Mouse (Mus musculus): Measurements from ENCODE around the gene Stab1. TPM values are rescaled to one million over a fixed set of nuclear protein-coding genes. Genes with fewer than 3 reads are reported as not detected.

Gene Stab1
- polyA plus RNA-seq, 1 experiment from 2014 or later, result 76.1 TPM

DNA sequence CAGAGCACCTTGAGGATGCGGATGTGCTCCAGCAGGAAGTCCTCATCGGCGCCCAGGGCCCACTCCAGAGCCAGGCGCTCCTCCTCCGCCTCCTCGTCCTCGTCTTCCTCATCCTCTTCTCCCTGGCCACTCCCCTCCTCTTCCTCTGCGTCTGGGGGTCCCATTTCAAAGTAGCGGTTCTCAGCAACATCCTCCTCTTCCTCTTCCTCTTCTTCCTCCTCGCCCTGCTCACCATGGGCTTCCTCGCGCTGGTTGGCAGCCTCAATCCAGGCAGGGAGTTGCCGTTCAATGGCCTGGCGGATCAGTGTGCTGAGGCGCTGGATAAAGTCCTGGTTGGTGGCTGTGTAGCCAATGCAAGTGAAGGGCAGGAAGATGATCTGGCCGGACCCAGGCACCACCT lies 8.8 kb upstream of the Stab1 start:
- no peak overlapping the region for H3K4me3 ChIP-seq (ENCODE audit: low read depth, low read length)
- H3K36me3 ChIP-seq (ENCODE audit: control insufficient read depth, insufficient read depth, low read length), result peaks cover 98% of the 10 kb centered on the region
- no peak overlapping the region for H3K9ac ChIP-seq (ENCODE audit: low read depth, low read length)
- WGBS, result 85% methylated on average over 16 of the region's 16 CpGs
- no peak overlapping the region for H3K27ac ChIP-seq (replicated peaks; ENCODE audit: low read depth, low read length)
- H3K4me2 ChIP-seq (ENCODE audit: low read depth, low read length), result no peak overlapping the region
- H3K27me3 ChIP-seq (replicated peaks; ENCODE audit: control insufficient read depth, insufficient read depth, low read length), result no peaks in the 10 kb centered on the region
- H3K9me3 ChIP-seq (ENCODE audit: control insufficient read depth, low read length), result no peaks in the 10 kb centered on the region
- DNase-seq (ENCODE audit: low spot score), result no peak
- no peaks in the 10 kb centered on the region for H3K4me1 ChIP-seq (ENCODE audit: control insufficient read depth, insufficient read depth, low read length)
- no peak for ATAC-seq (ENCODE audit: low read depth)

DNA sequence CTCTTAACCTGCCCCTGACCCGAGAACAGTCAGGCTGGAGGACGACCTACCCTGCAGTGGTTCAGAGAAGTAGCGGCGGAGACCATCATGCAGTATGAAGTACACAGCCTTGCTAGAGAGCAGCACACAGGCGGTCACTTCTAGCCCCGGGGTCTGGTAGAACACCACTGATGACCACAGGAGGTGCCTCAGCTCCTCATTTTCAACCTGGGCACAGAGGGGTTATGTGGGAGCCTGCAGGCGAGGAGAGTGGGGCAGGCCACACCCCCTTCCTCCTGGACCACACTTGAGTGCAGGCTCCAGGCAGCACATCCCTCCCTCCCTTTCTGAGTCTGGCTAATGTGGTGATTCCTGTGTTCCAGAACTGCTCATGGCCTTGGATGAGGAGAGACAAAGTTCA lies 5.1 kb upstream of the Stab1 start:
- Histone ChIP-seq H3K4me3 (ENCODE audit: low read depth, low read length) (no peak overlapping the region), H3K36me3 (ENCODE audit: control insufficient read depth, insufficient read depth, low read length) (peaks cover 88% of the 10 kb centered on the region), H3K27ac (replicated peaks; ENCODE audit: low read depth, low read length) (no peak overlapping the region), H3K27me3 (replicated peaks; ENCODE audit: control insufficient read depth, insufficient read depth, low read length) (no peaks in the 10 kb centered on the region), H3K4me1 (ENCODE audit: control insufficient read depth, insufficient read depth, low read length) (no peaks in the 10 kb centered on the region), H3K4me2 (ENCODE audit: low read depth, low read length) (no peak overlapping the region), H3K9ac (ENCODE audit: low read depth, low read length) (no peak overlapping the region), H3K9me3 (ENCODE audit: control insufficient read depth, low read length) (no peaks in the 10 kb centered on the region)
- WGBS, result 86% methylated on average over 6 of the region's 7 CpGs
- DNase-seq (ENCODE audit: low spot score), result no peak
- ATAC-seq (ENCODE audit: low read depth), result no peak

DNA sequence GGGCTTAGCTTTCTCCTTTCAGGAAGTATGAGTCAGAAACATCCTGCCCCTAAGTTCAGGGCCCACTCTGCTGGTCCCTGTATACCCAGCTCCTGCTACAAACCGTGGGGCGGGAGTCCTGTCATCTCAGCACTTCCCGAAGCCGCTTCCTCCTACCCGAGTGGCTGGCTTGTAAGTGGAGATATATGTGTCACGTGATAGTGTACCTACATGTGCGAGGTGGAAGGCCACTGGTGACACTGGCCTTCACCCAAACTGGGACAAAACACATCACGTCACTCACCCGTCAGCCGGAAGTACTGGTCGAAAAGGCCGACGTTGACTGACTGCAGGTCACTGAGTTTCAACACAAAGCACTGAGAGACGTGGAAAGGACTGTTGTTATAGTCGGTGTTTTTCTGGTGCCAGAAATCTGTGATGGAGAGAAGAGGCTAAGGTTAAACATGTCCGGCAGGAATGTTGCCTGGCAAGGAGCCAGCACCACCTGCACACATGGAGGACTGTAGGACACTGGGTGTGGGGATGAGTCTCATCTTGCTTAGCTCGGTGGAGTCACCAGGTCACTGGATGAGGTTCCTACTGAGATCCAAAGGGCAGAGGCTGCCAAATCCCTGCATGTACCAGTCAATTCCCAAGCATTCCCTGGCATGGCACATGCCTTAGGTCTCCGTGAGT lies 4.5 kb upstream of the Stab1 start:
- WGBS, result 81% methylated on average over 18 of the region's 18 CpGs
- H3K9ac ChIP-seq (ENCODE audit: low read depth, low read length), result no peak overlapping the region
- H3K4me1 ChIP-seq (ENCODE audit: control insufficient read depth, insufficient read depth, low read length), result no peaks in the 10 kb centered on the region
- H3K4me2 ChIP-seq (ENCODE audit: low read depth, low read length), result no peak overlapping the region
- H3K27me3 ChIP-seq (replicated peaks; ENCODE audit: control insufficient read depth, insufficient read depth, low read length), result no peaks in the 10 kb centered on the region
- no peak overlapping the region for H3K4me3 ChIP-seq (ENCODE audit: low read depth, low read length)
- H3K27ac ChIP-seq (replicated peaks; ENCODE audit: low read depth, low read length), result no peak overlapping the region
- no peak for DNase-seq (ENCODE audit: low spot score)
- no peak for ATAC-seq (ENCODE audit: low read depth)
- no peaks in the 10 kb centered on the region for H3K9me3 ChIP-seq (ENCODE audit: control insufficient read depth, low read length)
- peaks cover 84% of the 10 kb centered on the region for H3K36me3 ChIP-seq (ENCODE audit: control insufficient read depth, insufficient read depth, low read length)

DNA sequence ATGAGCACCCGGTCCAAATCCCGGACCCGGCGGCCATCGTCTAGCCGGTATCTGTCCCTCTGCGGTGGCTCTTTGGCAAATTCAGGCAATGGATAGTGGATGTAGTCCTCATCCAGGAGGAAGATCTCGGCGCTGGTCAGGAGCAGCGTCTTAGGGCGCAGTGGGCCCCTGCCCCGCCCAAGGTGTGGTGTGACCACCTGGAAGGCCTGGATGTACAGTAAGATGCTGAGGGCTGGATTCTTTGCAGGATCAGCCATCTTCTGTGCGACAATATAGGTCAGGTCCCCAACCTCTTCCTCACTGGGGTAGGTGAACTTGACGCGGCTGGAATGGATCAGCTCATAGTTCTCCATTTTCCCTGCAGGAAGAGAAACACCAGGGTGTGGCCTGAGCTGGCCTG lies 3.4 kb upstream of the Stab1 start:
- no peak overlapping the region for H3K9ac ChIP-seq (ENCODE audit: low read depth, low read length)
- no peak for ATAC-seq (ENCODE audit: low read depth)
- no peaks in the 10 kb centered on the region for H3K27me3 ChIP-seq (replicated peaks; ENCODE audit: control insufficient read depth, insufficient read depth, low read length)
- H3K4me3 ChIP-seq (ENCODE audit: low read depth, low read length), result no peak overlapping the region
- 94% methylated on average over 15 of the region's 15 CpGs for WGBS
- peaks cover 73% of the 10 kb centered on the region for H3K36me3 ChIP-seq (ENCODE audit: control insufficient read depth, insufficient read depth, low read length)
- DNase-seq (ENCODE audit: low spot score), result no peak
- H3K4me1 ChIP-seq (ENCODE audit: control insufficient read depth, insufficient read depth, low read length), result no peaks in the 10 kb centered on the region
- no peaks in the 10 kb centered on the region for H3K9me3 ChIP-seq (ENCODE audit: control insufficient read depth, low read length)
- no peak overlapping the region for H3K4me2 ChIP-seq (ENCODE audit: low read depth, low read length)
- no peak overlapping the region for H3K27ac ChIP-seq (replicated peaks; ENCODE audit: low read depth, low read length)

DNA sequence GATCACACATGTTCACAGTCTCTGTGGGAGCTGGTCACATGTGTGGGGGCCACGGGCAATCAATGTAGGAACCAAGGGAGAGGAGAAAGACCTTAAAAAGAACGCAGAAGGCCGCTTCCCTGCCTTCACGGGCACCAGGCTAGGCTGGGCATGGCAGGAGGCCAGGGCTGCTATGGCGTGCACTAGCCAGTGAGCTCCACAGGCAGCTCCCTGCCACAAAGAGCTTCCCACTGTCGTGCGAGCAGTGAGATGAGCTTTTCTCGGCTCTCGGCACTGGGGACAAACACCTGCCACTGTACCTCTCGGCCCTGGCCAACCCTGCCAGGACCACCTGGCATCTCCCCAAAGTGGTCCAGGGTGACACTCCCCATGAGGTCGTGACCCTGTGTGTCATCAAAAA lies 2.9 kb upstream of the Stab1 start:
- no peaks in the 10 kb centered on the region for H3K9me3 ChIP-seq (ENCODE audit: control insufficient read depth, low read length)
- WGBS, result 87% methylated on average over 11 of the region's 11 CpGs
- no peak for DNase-seq (ENCODE audit: low spot score)
- ATAC-seq (ENCODE audit: low read depth), result no peak
- no peak overlapping the region for H3K27ac ChIP-seq (replicated peaks; ENCODE audit: low read depth, low read length)
- H3K4me1 ChIP-seq (ENCODE audit: control insufficient read depth, insufficient read depth, low read length), result peaks cover 3% of the 10 kb centered on the region; the same call in 1 of the 2 replicates
- H3K9ac ChIP-seq (ENCODE audit: low read depth, low read length), result no peak overlapping the region
- no peak overlapping the region for H3K4me3 ChIP-seq (ENCODE audit: low read depth, low read length)
- H3K27me3 ChIP-seq (replicated peaks; ENCODE audit: control insufficient read depth, insufficient read depth, low read length), result no peaks in the 10 kb centered on the region
- peaks cover 68% of the 10 kb centered on the region for H3K36me3 ChIP-seq (ENCODE audit: control insufficient read depth, insufficient read depth, low read length)
- no peak overlapping the region for H3K4me2 ChIP-seq (ENCODE audit: low read depth, low read length)

DNA sequence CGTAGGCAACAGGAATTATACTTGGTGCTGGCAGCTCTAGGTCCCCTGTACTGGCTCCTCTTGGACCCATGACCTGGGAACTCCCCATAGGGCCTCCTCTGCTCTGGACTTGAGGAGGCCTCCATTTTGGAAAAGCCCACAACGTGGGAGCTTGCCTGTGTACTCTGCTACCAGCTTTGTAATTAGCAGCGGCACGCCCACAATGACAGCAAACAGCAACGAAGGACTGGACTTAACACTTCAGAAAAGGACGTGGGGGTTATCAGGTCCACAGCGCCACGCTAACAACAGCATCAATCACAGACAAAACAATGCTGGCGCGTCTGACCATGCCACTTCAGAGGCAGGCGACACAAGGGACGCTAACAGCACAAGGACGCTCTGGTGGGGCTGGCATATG lies 2.5 kb upstream of the Stab1 start:
- ATAC-seq (ENCODE audit: low read depth), result no peak
- 86% methylated on average over 13 of the region's 13 CpGs for WGBS
- Histone ChIP-seq H3K4me1 (ENCODE audit: control insufficient read depth, insufficient read depth, low read length) (peaks cover 5% of the 10 kb centered on the region; the same call in 1 of the 2 replicates), H3K4me3 (ENCODE audit: low read depth, low read length) (no peak overlapping the region), H3K27ac (replicated peaks; ENCODE audit: low read depth, low read length) (no peak overlapping the region), H3K9ac (ENCODE audit: low read depth, low read length) (no peak overlapping the region), H3K36me3 (ENCODE audit: control insufficient read depth, insufficient read depth, low read length) (peaks cover 64% of the 10 kb centered on the region), H3K4me2 (ENCODE audit: low read depth, low read length) (no peak overlapping the region), H3K9me3 (ENCODE audit: control insufficient read depth, low read length) (no peaks in the 10 kb centered on the region), H3K27me3 (replicated peaks; ENCODE audit: control insufficient read depth, insufficient read depth, low read length) (no peaks in the 10 kb centered on the region)
- no peak for DNase-seq (ENCODE audit: low spot score)

DNA sequence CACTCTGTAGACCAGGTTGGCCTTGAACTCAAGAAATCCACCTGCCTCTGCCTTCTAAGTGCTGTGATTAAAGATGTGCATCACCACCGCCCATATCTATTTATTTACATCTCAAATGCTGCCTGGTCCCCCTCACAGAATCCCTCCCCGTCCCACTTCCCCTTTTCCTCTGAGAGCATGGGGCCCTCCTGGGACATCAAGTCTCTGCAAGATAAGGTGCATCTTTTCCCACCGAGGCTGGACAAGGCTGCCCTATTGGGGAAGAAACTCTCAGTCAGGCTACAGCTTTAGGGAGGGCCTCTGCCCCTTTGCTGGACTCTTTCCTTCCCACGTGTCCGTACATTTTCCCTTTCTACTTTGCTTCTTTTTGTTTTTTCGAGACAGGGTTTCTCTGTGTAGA lies 1.1 kb upstream of the Stab1 start:
- no peak overlapping the region for H3K27ac ChIP-seq (replicated peaks; ENCODE audit: low read depth, low read length)
- no peaks in the 10 kb centered on the region for H3K27me3 ChIP-seq (replicated peaks; ENCODE audit: control insufficient read depth, insufficient read depth, low read length)
- WGBS, result 83% methylated on average over 6 of the region's 6 CpGs
- no peaks in the 10 kb centered on the region for H3K9me3 ChIP-seq (ENCODE audit: control insufficient read depth, low read length)
- H3K9ac ChIP-seq (ENCODE audit: low read depth, low read length), result no peak overlapping the region
- peaks cover 5% of the 10 kb centered on the region; the same call in 1 of the 2 replicates for H3K4me1 ChIP-seq (ENCODE audit: control insufficient read depth, insufficient read depth, low read length)
- no peak for ATAC-seq (ENCODE audit: low read depth)
- no peak overlapping the region for H3K4me2 ChIP-seq (ENCODE audit: low read depth, low read length)
- DNase-seq (ENCODE audit: low spot score), result no peak
- H3K4me3 ChIP-seq (ENCODE audit: low read depth, low read length), result no peak overlapping the region
- peaks cover 50% of the 10 kb centered on the region for H3K36me3 ChIP-seq (ENCODE audit: control insufficient read depth, insufficient read depth, low read length)

DNA sequence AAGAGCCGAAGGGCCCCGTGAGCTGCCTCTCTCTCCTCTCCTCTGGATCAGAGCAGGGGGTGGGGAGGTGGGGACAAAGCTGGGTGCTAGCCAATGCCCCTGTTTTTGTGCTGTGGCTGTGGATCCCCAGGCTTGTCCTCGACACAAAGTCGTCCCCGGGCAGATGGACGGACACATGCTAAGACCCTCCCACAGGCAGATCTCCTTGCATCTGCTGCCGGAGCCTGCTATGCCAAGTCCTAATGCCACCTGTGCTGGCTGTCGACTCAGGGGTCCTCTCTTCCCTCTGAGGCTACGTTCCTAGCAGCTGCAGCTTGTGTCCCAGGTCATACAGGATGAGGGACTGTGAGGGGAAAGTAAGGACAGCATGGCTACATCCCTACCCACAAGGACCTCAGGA lies 1.6 kb downstream of the Stab1 start:
- DNase-seq (ENCODE audit: low spot score) (no peak), ATAC-seq (ENCODE audit: low read depth) (no peak)
- H3K4me3 ChIP-seq (ENCODE audit: low read depth, low read length), result peak overlapping the region; percentile 10; the same call in 1 of the 2 replicates
- WGBS, result 56% methylated on average over 9 of the region's 9 CpGs
- H3K9ac ChIP-seq (ENCODE audit: low read depth, low read length), result 0 out of 2 replicates have a peak overlapping the region, but pooled peaks have one; percentile 2
- H3K4me2 ChIP-seq (ENCODE audit: low read depth, low read length), result peak overlapping the region; percentile 23; the same call in 1 of the 2 replicates
- peaks cover 23% of the 10 kb centered on the region for H3K36me3 ChIP-seq (ENCODE audit: control insufficient read depth, insufficient read depth, low read length)
- H3K27me3 ChIP-seq (replicated peaks; ENCODE audit: control insufficient read depth, insufficient read depth, low read length), result no peaks in the 10 kb centered on the region
- H3K9me3 ChIP-seq (ENCODE audit: control insufficient read depth, low read length), result no peaks in the 10 kb centered on the region
- H3K27ac ChIP-seq (replicated peaks; ENCODE audit: low read depth, low read length), result peak overlapping the region; percentile 33; the same call in 1 of the 2 replicates
- H3K4me1 ChIP-seq (ENCODE audit: control insufficient read depth, insufficient read depth, low read length), result peaks cover 5% of the 10 kb centered on the region; the same call in 1 of the 2 replicates

Data from embryonic facial prominence, embryonic 14.5 days (tissue).